Mouse (Mus musculus) ES-E14 (cell line): Measurements from ENCODE around the gene C8a.

Experiments
- HCFC1 ChIP-seq: IDR thresholded peaks from 2 replicates; pipeline ENCODE4 v1.6.1; 2012; ENCODE audit warnings: low read length, inconsistent platforms, borderline replicate concordance; ENCODE audit not compliant: insufficient read depth
- MAFK ChIP-seq: IDR thresholded peaks from 2 replicates; pipeline ENCODE4 v1.6.1; 2014; ENCODE audit warnings: mild to moderate bottlenecking, low read depth, low read length, inconsistent platforms; ENCODE audit not compliant: insufficient read depth
- ZC3H11A ChIP-seq: IDR thresholded peaks from 2 replicates; pipeline ENCODE4 v1.6.1; 2012; ENCODE audit warnings: low read depth, mild to moderate bottlenecking, inconsistent platforms, low read length, borderline replicate concordance
- ZNF384 ChIP-seq: IDR thresholded peaks from 2 replicates; pipeline ENCODE4 v1.6.1; 2012; ENCODE audit warnings: low read depth, low read length, inconsistent platforms

GRCm38 (mm10) chr4:104864397-104864796 lies 11.8 kb downstream of the C8a start:
- no peak for TF ChIP-seq MAFK
- no peak for TF ChIP-seq ZC3H11A
- no peak for TF ChIP-seq ZNF384
- no peak for TF ChIP-seq HCFC1
